Mouse (Mus musculus) limb, embryonic 13.5 days (tissue): ENCODE results near the gene Dnah9. TPM values are rescaled to one million over a fixed set of nuclear protein-coding genes. Genes with fewer than 3 reads are reported as not detected.

Experiments used
- ATAC-seq: fragments of 200-750 bp; cut with Nextera tagmentation; 2 replicates; pipeline ENCODE4 v1.8.0; 2017; ENCODE audit warnings: low read depth, moderate number of reproducible peaks, moderate TSS enrichment; ENCODE audit not compliant: low FRiP score
- H3K27ac ChIP-seq: fragments of 300-500 bp; sonication (generic); 2 replicates; pipeline ENCODE4 v1.5.1; 2015; ENCODE audit warnings: inconsistent platforms, mild to moderate bottlenecking, moderate library complexity
- H3K27me3 ChIP-seq: fragments of 300-500 bp; sonication (generic); 2 replicates; pipeline ENCODE4 v1.6.1; 2015; ENCODE audit warnings: mild to moderate bottlenecking, inconsistent platforms
- H3K36me3 ChIP-seq: fragments of 300-500 bp; sonication (generic); 2 replicates; pipeline ENCODE4 v1.6.1; 2015; ENCODE audit warnings: inconsistent platforms, mild to moderate bottlenecking, moderate library complexity
- H3K4me1 ChIP-seq: fragments of 300-500 bp; sonication (generic); 2 replicates; pipeline ENCODE4 v1.6.1; 2015; ENCODE audit warnings: inconsistent platforms
- H3K4me2 ChIP-seq: fragments of 300-500 bp; sonication (generic); replicated peaks from 2 replicates; pipeline ENCODE4 v1.6.1; 2015; ENCODE audit warnings: inconsistent platforms, mild to moderate bottlenecking, moderate library complexity
- H3K4me3 ChIP-seq: fragments of 300-500 bp; sonication (generic); 2 replicates; pipeline ENCODE4 v1.5.1; 2015; ENCODE audit warnings: moderate library complexity, mild to moderate bottlenecking, inconsistent platforms
- H3K9ac ChIP-seq: fragments of 300-500 bp; sonication (generic); 2 replicates; pipeline ENCODE4 v1.6.1; 2015; ENCODE audit warnings: mild to moderate bottlenecking, inconsistent platforms
- H3K9me3 ChIP-seq: fragments of 300-500 bp; sonication (generic); 2 replicates; pipeline ENCODE4 v1.6.1; 2016; ENCODE audit warnings: inconsistent platforms
- WGBS: fragments of 180-500 bp; shearing (Covaris S2); methylation state at CpG from one replicate; pipeline ENCODE4 v1.1.7; 2015; 5-methylcytosine and 5-hydroxymethylcytosine counted together
- polyA plus RNA-seq: library from polyadenylated mRNA; unstranded; fragments of >200 nt; fragmentation: Nextera tagmentation; extraction: Ambion mirVana; gene quantifications from 2 replicates; pipeline ENCODE4 v1.2.1, GENCODE M21; 2015

The Dnah9 gene
- polyA plus RNA-seq, 1 experiment from 2014 or later, result 0.23 TPM

DNA sequence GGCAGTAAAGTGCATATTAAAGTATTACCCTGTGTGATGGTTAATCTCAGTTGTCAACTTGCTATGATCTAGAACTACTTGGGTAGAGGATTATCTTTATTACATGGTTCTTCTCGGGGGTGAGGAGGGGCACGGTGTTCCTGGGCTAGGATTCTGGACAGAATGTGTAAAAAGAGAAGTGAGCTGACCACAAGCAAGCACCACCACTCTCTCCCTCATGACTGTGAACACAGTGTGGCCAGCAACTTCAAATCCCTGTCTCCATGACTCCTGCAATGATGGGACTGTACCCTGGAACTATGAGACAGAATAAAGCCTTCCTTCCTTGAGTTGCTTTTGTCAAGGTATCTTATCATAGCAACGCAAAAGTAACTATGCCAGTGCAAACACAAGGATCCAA lies 386.8 kb downstream of the Dnah9 start:
- no peak for ATAC-seq
- H3K27me3 ChIP-seq, result no peaks in the 10 kb centered on the region
- H3K9me3 ChIP-seq, result no peaks in the 10 kb centered on the region
- H3K4me2 ChIP-seq, result no peak overlapping the region
- H3K4me1 ChIP-seq, result peaks cover 49% of the 10 kb centered on the region
- H3K9ac ChIP-seq, result no peak overlapping the region
- H3K36me3 ChIP-seq, result peaks cover 11% of the 10 kb centered on the region
- H3K27ac ChIP-seq, result no peak overlapping the region
- 87% methylated on average over 3 of the region's 3 CpGs for WGBS
- H3K4me3 ChIP-seq, result no peak overlapping the region
